Mouse (Mus musculus) lung, postnatal 4 days (tissue): ENCODE results near the gene Cyld.
"Not testable (repeated sequence)": the region's sequence is repeated elsewhere in the genome, so short reads cannot be mapped to it uniquely, and the experiment has no call there.

Experiments used
- DNase-seq, 2 experiments: peaks; one replicate each; pipeline ENCODE4 v3.0.0; 2021

The Cyld gene

DNA sequence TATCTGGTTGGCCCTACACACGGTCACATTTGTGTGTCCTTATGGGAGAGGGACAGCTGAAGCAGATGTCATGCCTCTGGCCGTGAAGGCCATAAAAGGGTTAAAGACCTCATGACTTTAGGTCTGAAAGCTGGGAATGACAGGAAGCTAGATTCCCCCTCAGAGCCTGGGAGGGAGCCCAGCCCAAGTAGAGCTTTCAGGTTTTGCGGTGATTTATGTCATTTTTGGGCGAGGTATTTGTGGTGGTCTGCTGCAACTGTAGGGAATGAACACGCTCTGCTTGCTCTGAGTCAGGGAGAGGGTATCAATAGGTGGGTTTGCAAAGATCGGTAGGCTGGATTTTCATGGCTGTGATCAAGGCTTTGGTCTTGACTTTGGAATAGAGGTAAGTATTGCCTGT, 6.9 kb upstream of the Cyld start:
- DNase-seq: no peak

DNA sequence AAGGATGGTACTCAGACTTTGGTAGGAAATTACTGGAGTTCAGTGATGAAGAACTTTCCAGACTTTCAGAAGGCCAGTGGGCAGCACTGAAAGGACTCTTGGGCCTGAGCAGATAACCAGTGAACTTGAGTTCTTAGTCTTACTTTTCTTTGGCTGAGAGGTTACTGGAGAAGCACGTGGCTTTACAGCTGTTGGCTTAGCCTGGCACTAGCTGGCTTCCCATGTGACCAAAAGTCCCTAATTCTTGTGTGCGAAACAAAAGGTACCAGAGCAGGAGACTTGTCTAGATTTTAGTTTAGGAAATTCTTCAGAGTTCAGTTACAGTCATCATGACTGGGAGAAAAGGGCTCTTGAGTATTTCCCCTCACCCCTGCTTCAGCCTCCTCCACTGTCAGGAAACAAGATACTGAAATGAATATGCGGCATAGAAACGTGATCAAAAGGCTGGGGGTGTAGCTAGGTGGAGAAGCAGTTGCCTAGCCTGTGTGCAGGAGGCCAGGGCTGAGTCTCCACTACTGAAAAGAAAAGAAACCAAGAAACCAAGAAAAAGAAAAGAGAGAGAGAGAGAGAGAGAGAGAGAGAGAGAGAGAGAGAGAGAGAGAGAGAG, 5.4 kb upstream of the Cyld start:
- DNase-seq: no peak

DNA sequence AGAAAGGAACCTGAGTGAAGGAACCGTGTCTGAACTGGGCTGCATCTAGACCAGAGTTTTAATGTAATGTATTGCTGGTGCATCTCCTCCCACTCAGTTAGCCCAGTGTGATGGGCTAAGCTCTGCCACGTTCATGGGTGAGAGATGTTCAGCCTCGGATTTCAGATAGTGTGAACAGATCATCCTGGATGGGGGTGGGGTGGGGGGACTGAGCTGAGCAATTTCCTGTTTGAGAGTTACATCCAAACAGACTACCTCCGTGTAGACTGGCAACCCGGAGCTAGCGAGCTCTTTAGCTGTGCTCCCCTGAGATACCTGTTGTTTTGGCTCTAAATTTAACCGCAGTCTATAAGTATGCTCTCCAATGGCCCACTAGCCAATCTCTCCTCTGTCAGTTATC, 4.9 kb upstream of the Cyld start:
- DNase-seq: no peak

DNA sequence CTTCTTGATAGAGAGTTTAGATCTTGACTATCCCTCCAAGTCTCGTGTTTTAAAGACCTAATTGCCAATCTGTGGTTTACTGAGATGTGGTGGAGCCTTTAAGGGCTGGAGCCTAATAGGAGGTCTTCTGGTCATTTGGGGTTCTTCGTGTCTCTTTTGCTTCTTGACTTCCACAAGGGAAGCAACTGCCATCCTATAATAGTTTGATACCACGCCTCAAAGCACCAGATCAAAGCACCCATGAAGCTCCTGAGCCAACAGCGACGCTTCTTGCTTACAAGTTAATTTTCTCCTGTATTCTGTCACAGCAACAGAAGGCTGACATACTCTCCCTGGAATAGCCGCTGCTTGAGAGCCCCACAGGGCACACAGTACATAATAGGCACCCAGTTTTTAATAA, 4.0 kb upstream of the Cyld start:
- no peak for DNase-seq

DNA sequence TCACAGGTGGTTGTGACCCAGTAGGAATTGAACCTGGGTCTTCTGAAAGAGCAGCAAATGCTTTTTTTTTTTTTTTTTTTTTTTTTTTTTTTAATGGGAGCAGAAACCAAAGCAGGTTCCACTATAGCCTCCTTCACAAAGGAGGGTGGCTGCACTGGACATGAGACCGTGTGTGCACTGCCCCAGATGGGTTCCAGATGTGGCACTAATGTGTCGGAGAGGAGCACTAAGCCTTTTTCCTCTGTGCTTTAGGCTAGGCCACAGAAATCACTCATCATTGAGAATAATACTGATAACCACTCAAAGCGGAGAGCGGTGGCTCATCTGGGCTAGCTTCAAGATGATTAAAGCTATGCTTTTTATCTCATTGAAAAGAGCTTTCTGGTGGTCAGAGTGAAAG, 3.5 kb upstream of the Cyld start:
- DNase-seq: no peak

DNA sequence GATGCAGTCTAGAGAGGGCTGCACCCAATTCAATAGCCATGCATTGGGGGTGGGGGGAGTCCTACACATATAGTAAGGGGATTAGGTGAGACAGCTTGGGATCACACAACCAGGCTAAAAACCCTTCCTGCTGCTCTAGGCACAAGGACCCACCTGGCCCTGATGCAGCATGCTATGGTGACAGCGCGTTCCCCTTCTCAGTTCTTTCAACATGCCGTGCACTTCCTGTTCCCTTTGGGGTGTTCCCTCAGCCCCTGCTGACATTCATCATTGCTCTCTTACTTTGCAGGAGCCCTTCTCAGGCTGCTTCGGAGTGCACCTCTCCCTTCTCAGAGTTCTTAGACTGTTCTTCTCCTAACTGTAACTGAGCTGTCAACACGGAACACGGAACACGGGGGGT, 2.5 kb upstream of the Cyld start:
- peak; percentile 40 for DNase-seq

DNA sequence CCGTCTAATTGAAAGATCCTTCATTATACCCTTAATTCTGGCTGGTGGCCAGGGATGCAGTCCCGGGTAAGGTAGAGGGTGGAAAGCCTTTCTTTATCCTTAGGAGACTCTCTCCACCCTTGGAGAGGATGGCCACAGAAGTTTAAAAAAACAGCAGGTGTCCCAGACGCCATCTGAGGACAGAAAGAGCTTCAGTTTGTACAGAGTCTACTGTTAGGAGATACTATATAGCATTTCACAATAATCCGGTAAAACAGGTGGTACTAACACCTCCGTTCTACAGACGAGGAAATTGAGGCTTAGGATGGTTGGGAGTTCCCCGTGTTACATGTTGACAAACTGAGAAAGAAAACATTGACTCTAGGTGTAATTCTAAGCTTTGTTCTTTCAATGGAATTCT, 600 bp upstream of the Cyld start:
- DNase-seq: no peak

DNA sequence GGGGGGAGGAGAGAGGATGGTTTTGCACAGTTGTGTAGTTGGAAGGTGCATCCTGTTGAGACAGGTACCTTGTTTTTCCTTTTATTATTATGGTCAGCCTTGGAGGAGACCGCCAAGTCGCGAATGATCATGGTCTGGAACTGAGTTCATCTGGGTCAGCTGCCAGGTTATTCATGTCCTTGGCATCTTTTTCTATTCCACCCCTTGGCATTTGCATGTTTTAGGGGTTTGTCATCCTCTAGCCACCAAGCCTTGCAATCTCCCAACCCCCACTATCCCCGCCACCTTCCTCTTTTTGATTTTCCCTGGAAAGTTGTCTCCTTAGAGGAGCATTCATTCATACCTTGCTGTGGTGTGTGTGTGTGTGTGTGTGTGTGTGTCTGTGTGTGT, 809 bp downstream of the Cyld start:
- DNase-seq: peak in 1 of 2 experiments; percentile 17

DNA sequence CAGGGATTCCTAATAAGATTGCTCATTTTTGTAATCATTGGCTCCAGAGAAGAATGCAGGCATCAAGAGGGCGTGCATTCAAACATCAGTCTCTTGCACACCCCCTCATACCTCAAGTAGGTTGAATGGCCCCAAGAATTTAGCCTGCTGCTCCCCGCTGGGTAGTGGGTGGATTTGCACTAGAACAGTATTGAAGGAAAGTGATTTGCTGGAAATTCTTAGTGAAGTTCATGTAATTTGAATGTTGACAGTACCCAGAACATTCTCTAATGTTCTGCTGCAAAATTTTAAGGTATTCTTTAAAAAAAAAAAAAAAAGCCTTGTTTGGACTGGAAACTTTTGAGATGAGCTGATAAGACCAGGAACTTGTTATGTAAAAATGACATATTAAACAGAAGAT, 1.2 kb downstream of the Cyld start:
- DNase-seq: no peak

DNA sequence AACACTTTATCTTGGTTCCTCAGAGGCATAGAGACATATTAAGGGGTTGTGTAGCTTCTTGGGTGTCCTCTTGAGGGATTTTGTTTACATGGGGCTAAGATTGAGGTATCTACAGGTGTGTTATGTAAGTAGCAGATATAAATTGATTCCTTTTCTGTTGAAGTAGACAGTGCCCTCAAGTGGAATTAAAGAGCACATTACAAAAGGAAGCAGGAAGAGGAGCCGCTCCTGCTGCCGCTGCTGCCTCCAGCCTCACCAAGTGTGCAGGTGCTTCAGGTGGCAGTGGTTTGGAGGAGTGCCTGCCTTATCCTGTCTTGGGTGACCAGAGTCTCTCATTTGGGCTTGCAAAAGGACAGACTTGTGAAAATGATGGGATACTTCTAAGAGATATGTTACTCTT, 4.8 kb downstream of the Cyld start:
- no peak for DNase-seq

DNA sequence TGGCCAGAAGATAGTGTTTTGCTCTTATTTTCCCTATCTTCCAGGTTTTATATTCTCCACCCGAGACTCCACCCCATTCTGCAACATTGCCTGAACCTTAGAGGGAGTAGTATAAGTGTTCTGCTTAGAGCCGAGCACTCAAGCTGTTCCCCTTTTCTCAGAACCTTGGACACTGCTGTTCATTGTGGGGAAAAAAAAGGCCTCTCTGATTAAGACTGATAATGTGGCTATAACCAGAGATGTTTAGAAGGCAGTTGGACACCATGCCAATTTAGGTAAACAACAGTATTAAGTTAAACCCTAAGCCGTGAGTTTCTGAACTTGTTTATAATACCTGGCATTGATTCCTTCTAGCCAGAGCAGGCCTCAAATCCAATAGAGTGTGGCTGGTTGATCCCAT, 6.0 kb downstream of the Cyld start:
- DNase-seq: no peak

DNA sequence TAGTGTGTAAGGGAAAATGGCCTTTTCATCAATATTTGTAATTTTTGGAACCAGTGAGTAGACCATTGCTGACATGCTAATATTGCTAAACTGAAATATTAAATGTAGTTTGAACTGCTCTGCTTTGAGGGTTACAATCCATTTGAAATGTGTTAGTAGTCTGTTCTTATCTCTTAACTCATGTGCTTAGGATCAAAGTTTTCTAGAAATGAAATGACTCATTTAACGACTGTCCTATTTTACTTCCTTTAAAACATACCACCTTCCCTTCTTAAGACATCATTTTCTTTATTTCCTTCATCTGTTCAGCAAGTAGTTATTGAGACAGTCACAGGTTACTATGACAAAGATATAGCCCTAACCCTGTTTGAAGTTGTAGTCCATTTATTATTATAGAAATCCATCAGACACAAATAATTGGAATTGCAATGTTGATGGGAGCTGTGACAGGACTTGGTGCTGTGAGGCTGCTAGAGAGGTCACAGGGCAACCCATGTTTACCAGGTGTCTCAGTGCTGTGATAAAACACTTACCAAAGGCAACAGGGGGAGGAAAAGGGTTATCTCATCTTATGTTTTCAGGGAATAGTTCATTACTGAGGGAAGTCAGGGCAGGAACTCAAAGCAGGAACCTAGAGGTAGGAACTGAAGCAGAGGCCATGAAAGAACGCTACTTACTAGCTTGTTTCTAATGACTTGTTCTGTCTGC, 26.6 kb downstream of the Cyld start:
- DNase-seq: no peak

DNA sequence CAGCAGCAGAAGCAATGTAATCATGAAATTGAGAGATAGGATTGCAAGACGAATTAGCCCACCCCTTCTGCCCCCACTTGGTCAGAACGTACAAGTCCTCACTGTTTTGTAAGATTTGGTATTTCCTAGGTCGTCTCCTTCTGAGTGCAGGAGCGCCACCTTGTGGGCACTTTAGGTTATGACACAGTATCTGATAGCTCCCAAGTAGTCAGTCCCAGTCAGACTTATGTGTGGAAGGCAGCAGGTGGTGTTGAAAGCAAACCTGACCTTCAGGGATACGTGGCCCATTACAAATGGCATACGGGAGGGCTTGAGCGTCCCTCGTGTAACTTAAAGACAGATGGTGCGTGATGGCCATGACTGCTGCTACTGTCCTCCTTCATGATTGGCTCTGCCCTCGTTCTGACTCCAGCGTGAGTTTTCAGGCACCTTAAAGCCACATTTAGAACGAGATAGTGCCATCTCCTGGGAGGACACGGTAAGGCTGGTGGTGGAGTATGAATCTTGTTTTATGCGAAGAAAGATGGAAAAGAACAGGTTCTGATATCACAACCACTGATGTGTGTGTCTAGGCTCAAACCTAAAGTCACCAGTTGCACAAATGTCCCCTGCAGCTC, 58.5 kb downstream of the Cyld start:
- DNase-seq: peak; percentile 68 to 85

DNA sequence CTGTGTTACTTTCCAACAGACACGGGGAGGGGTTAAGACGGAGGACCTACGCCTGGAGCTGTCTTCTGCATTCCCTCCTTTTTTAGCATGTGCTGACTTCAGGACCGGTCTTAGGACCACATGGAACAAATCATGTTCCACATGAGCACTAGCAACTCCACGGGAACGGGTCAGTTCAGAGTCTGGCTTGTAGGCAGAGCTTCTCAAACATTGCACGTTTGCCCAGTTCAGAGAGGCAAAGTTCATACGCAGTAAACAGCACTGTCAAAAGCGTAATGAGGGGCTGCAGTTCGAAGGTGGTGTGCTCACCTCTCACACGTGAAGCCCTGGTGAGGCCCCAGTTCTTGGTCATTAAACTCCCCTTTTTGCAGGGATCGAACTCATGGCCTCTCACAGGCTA, 65.2 kb downstream of the Cyld start:
- DNase-seq: no peak

DNA sequence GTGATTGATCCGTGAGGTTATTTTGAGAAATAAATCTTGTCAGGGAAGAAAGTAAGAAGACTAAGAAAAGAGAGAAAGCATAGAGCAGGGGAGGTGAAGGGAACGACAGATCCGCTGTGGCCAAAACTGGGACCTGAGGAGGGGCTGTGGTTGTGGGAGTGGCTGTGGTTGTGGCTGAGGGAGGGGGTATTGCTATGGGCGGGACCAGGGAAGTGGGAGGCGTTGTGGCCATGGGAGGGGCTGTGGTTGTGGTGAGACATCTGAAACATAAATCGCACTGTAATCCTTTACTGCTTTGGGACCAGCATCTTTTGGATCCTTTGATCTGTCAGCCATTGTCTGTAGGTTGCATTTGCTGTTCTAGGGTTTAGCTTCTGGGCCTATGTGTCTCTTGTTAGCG, 74.4 kb downstream of the Cyld start:
- no peak for DNase-seq

DNA sequence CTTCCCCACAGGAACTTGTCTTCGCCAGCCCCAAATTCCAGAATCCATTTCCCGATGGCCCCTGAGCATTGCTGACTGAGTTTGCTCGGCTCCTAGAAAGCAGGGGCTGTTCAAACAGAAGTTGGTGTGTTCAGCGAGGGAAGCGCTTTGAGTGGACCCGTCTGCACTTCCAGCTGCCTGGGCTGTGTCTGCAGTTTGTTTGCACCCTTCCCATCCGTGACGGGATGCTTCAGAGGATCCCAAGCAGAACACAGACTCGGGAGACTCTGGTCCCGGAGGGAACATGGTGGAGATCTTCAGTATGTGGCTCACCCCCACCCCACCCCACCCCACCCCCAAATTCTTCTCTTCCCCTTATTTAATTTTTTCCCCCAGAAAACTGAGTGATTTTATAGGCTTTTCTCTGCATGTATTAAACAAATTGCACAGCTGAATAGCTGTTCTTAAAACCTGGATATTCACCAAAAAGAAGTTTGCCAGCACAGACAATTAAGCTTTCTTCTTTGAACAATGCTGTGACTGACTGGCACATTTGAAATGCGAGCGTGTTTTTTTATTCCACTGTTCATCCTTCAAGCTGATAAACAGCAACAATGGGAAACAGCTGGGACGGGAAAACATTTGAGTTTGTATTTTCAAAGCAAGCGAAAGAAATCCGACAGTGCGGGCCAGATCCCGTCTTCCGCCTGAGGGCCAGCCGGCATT, 77.9 kb downstream of the Cyld start:
- no peak for DNase-seq

DNA sequence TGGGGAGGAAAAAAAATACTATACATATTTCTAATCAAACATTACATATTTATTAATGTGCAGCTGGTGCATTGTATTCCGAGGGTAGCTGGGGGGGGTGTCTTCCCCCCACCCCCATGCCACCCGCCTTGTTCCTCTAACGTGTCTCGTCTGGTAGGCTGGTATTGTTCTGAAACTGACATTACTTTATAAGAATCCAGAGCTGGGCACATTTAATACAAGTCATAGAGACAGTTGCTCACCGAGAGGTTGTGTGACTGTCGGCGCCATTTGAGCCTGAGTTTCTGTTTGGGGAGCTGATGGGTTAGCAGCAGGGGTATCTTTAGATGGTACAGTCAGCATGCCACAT, 78.4 kb downstream of the Cyld start:
- no peak for DNase-seq

DNA sequence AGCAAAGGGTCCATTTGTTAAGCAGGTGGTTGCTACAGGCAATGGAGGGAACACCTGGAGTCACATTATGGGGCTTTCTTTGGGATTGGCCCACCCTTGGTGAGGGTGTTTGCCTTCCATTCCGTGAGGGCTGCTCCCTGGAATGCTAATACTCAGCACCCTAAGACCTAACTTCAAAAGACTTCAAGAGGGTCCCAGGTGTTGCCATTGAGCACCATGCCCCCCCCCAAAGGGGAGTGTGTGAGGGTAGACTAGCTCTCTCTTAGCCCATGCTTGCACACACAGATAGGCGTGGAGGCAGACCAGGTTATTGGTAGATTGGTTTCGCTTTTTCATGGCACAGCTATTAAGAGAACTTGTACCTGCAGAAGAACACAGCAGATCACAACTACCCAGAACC, 83.3 kb downstream of the Cyld start:
- no peak for DNase-seq

DNA sequence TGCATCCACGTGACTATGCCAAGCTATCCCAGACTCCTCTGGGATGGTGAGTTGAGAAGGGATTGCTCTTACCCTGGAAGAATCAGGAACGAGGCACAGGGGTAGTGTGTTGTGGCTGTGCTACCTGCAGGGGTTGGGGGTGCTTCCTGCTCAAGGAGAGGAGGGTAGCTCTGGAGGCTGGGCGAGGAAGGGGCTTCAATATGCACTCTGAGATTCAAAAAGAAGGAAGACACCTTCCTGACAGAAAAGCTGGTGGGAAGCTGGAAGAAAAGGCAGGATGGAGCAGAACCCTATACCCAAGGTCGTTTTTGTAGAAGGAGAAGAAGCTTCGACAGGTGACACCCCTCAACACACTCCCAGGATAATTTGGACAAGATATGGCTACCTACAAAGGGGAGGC, 84.5 kb downstream of the Cyld start:
- no peak for DNase-seq

DNA sequence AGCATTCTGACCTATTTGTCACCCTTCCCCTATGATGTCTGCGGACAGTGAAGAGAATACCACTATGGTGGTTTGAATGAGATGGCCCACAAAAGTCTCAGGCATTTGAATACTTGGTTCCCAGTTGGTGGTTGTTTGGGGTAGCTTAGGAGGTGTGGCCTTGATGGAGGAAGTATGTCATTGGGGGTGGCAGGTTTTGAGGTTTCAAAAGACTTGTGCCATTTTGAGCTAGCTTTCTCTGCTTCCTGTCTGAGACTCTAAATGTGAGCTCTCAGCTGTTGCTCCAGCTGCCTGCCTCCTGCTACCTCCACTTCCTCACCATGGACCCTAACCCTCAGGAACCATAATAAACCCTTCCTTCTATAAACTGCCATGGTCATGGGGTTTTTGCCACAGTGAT, 86.9 kb downstream of the Cyld start:
- no peak for DNase-seq

DNA sequence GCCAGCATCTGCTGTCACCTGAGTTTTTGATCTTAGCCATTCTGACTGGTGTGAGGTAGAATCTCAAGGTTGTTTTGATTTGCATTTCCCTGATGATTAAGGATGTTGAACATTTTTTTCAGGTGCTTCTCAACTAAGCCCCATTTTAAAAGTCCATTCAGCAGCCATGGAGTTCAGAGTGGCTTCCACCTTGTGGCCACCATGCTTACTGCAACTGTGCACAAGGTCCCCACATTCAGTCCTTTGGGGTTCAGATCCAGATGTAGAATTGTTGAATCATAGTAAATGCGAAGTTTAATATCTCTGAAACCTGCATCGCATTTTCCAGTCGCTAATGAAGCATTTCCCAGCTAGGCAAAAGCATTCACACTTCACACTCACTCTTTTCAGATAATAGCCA, 91.5 kb downstream of the Cyld start:
- DNase-seq: not testable (repeated sequence)

DNA sequence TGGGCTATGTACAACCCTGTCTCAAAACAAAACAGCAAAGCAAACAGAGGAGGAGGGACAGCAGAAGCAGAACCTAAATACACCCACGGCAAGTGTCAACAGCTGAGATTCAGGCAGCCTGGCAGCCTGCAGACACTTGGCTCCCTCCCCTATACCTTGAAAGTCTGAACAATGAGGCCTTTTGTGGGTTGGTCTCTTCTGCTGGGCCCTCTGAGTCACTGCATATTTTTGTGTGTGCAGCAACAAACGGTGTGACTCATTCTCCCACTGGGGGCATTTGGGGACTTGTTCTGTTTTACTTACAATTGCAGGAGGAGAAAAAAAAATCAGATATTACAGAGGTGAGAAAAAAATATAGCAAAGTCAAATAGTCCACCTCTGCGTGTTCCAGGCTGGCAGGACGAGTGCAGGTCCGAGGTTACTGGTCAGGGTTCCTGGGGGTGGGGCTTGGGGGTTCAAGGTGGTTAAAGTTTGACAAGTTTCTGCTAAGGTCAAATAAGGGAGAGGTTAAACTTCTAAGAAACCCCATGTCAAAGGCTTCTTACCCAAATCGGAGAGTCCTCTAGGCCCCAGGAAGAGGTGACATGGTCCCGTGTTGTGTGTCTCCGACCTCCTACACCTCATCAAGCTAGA, 96.0 kb downstream of the Cyld start:
- no peak for DNase-seq

DNA sequence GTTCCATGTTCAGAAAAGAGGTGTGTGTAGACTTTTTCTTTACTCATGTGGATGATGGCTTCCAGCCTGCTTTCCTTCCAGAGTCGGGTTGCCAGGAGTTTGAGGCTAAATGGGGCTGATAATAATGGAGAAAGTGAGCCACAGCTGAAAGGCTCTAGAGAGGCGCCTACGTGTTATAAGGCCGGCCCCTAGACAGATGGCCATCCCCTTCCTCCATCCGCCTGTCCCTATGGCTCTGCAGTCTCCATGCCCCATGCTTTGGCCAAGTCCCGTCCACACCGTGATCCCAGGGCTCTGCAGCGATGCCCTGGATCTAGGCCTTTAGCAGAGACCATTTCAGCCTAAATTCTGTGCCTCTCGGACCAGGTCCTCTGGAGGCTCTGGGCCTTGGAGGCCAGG, 96.5 kb downstream of the Cyld start:
- no peak for DNase-seq
